23 mouse cellular contexts compared by ENCODE assay signal in genomic region chr14:24906916-24907315, GRCm38 (mm10).
A peak's percentile ranks its signal among the peaks of the same experiment; 100 is the strongest.
DNase-seq lines count a peak whose midpoint lies in the region; ATAC-seq lines count a peak whose summit lies in the region.
"Had no signal": no experiment of that assay in that cellular context is flagged by ENCODE, and none has a peak within 500 bp of the region (broad histone marks: within the 10 kb centered on the region; RNA-seq: fewer than 3 reads in every experiment).

No protein-coding gene starts in this region.

- WGBS in limb, embryonic 15.5 days = 50% methylated on average over 7 of the region's 7 CpGs

- H3K27ac ChIP-seq in limb, embryonic 15.5 days = peak overlapping the region; percentile 30; the same call in 1 of the 2 replicates
- H3K27ac ChIP-seq: forebrain, embryonic 15.5 days; heart, adult 2 months; heart, embryonic 15.5 days; hindbrain, postnatal 0 days; kidney, embryonic 15.5 days; macrophage; midbrain, embryonic 12.5 days; neural tube, embryonic 13.5 days had no signal

- intact Hi-C loops in heart, postnatal 10 days (cut with DNase I) = loop anchor here (10.0 kb wide), 1 partner anchor 402 kb away; no protein-coding TSS in a partner anchor

- H3K9ac ChIP-seq in limb, embryonic 15.5 days = no peak overlapping the region
- H3K9ac ChIP-seq: forebrain, embryonic 15.5 days; heart, embryonic 15.5 days; kidney, embryonic 15.5 days; liver, postnatal 0 days; midbrain, embryonic 12.5 days; neural tube, embryonic 13.5 days had no signal

- no peak overlapping the region for H3K4me3 ChIP-seq in limb, embryonic 15.5 days
- H3K4me3 ChIP-seq: forebrain, embryonic 15.5 days; heart, adult 2 months; heart, embryonic 15.5 days; kidney, embryonic 15.5 days; midbrain, embryonic 12.5 days; neural tube, embryonic 13.5 days had no signal

- peaks cover 57% of the 10 kb centered on the region for H3K4me1 ChIP-seq in limb, embryonic 15.5 days
- H3K4me1 ChIP-seq: kidney, embryonic 15.5 days; neural tube, embryonic 13.5 days had no signal

- H3K27me3 ChIP-seq in limb, embryonic 15.5 days = no peaks in the 10 kb centered on the region
- H3K27me3 ChIP-seq: forebrain, embryonic 15.5 days; heart, embryonic 15.5 days; kidney, embryonic 15.5 days; midbrain, embryonic 12.5 days; neural tube, embryonic 13.5 days had no signal

- no peak overlapping the region for H3K4me2 ChIP-seq in limb, embryonic 15.5 days
- H3K4me2 ChIP-seq: forebrain, embryonic 15.5 days; heart, embryonic 15.5 days; kidney, embryonic 15.5 days; liver, embryonic 11.5 days; midbrain, embryonic 12.5 days; neural tube, embryonic 13.5 days had no signal

- no peak for ATAC-seq in limb, embryonic 15.5 days (ENCODE audit: insufficient number of reproducible peaks, low FRiP score, low TSS enrichment, low read depth)
- ATAC-seq: forebrain, embryonic 15.5 days; hindbrain, postnatal 0 days; intestine, embryonic 16.5 days; liver, postnatal 0 days; lung, postnatal 0 days had no signal

- no peaks in the 10 kb centered on the region for H3K36me3 ChIP-seq in limb, embryonic 15.5 days
- H3K36me3 ChIP-seq: forebrain, embryonic 15.5 days; heart, embryonic 15.5 days; kidney, embryonic 15.5 days; midbrain, embryonic 12.5 days; neural tube, embryonic 13.5 days had no signal

- H3K9me3 ChIP-seq in limb, embryonic 15.5 days = no peaks in the 10 kb centered on the region
- H3K9me3 ChIP-seq: forebrain, embryonic 15.5 days; heart, embryonic 15.5 days; kidney, embryonic 15.5 days; midbrain, embryonic 12.5 days; neural tube, embryonic 13.5 days had no signal

- DNase-seq in heart, adult 11 months = peak; percentile 68
- no peak for DNase-seq in heart, postnatal 10 days
- peak; percentile 9 for DNase-seq in c-Kit-positive CD71-negative TER-119-negative erythroid progenitor cells, embryonic 14.5 days (ENCODE audit: low read depth)
- peak; percentile 37 for DNase-seq in forelimb bud, embryonic 11.5 days (ENCODE audit: low read depth, low spot score)
- no peak for DNase-seq in liver
- DNase-seq in adrenal gland, adult (ENCODE audit: inconsistent age in 2 of 2, low spot score in 1 of 2) = no peak
- DNase-seq: adrenal gland, postnatal 25 days; cerebellum, postnatal 10 days; gastrocnemius, postnatal 25 days; heart, adult 2 months; heart, postnatal 4 days; liver, postnatal 0 days had no signal

Comparison
In these comparisons a context has a peak if more than half of its experiments do, and no peak if none do; other contexts are left out.
1. DNase-seq: peak in heart, adult 11 months (single experiment), c-Kit-positive CD71-negative TER-119-negative erythroid progenitor cells, embryonic 14.5 days (single experiment) and forelimb bud, embryonic 11.5 days (single experiment); none in heart, postnatal 10 days (0 of 2), liver (single experiment) and adrenal gland, adult (0 of 2).